Mouse (Mus musculus) neural tube, embryonic 15.5 days (tissue): ENCODE data around the gene 9130213A22Rik. TPM values are rescaled to one million over a fixed set of nuclear protein-coding genes. Genes with fewer than 3 reads are reported as not detected.
A peak's percentile ranks its signal among the peaks of the same experiment; 100 is the strongest.

Experiments
- ATAC-seq: fragments of 200-750 bp; cut with Nextera tagmentation; 2 replicates; pipeline ENCODE4 v1.8.0; 2017; ENCODE audit warnings: mild to moderate bottlenecking, moderate TSS enrichment, moderate library complexity; ENCODE audit not compliant: low FRiP score
- H3K27ac ChIP-seq: fragments of 300-500 bp; sonication (generic); replicated peaks from 2 replicates; pipeline ENCODE4 v1.5.1; 2015; ENCODE audit warnings: mild to moderate bottlenecking, inconsistent platforms
- H3K27me3 ChIP-seq: fragments of 300-500 bp; sonication (generic); replicated peaks from 2 replicates; pipeline ENCODE4 v1.6.1; 2015; ENCODE audit warnings: inconsistent platforms
- H3K36me3 ChIP-seq: fragments of 300-500 bp; sonication (generic); 2 replicates; pipeline ENCODE4 v1.6.1; 2015; ENCODE audit warnings: inconsistent platforms
- H3K4me1 ChIP-seq: fragments of 300-500 bp; sonication (generic); 2 replicates; pipeline ENCODE4 v1.6.1; 2015; ENCODE audit warnings: inconsistent platforms
- H3K4me2 ChIP-seq: fragments of 300-500 bp; sonication (generic); 2 replicates; pipeline ENCODE4 v1.6.1; 2015; ENCODE audit warnings: inconsistent platforms, mild to moderate bottlenecking, moderate library complexity
- H3K4me3 ChIP-seq: fragments of 300-500 bp; sonication (generic); replicated peaks from 2 replicates; pipeline ENCODE4 v1.5.1; 2015; ENCODE audit warnings: mild to moderate bottlenecking, inconsistent platforms
- H3K9ac ChIP-seq: fragments of 300-500 bp; sonication (generic); replicated peaks from 2 replicates; pipeline ENCODE4 v1.6.1; 2015; ENCODE audit warnings: mild to moderate bottlenecking, inconsistent platforms
- H3K9me3 ChIP-seq: fragments of 300-500 bp; sonication (generic); replicated peaks from 2 replicates; pipeline ENCODE4 v1.6.1; 2016; ENCODE audit warnings: inconsistent platforms
- WGBS: fragments of 180-500 bp; shearing (Covaris S2); methylation state at CpG from one replicate; pipeline ENCODE4 v1.1.7; 2015; ENCODE audit warnings: mixed read lengths; 5-methylcytosine and 5-hydroxymethylcytosine counted together
- polyA plus RNA-seq: library from polyadenylated mRNA; unstranded; fragments of >200 nt; fragmentation: Nextera tagmentation; extraction: Ambion mirVana; gene quantifications from 2 replicates; pipeline ENCODE4 v1.2.1, GENCODE M21; 2015

9130213A22Rik gene
- polyA plus RNA-seq, 1 experiment from 2014 or later: 0.63 TPM

DNA sequence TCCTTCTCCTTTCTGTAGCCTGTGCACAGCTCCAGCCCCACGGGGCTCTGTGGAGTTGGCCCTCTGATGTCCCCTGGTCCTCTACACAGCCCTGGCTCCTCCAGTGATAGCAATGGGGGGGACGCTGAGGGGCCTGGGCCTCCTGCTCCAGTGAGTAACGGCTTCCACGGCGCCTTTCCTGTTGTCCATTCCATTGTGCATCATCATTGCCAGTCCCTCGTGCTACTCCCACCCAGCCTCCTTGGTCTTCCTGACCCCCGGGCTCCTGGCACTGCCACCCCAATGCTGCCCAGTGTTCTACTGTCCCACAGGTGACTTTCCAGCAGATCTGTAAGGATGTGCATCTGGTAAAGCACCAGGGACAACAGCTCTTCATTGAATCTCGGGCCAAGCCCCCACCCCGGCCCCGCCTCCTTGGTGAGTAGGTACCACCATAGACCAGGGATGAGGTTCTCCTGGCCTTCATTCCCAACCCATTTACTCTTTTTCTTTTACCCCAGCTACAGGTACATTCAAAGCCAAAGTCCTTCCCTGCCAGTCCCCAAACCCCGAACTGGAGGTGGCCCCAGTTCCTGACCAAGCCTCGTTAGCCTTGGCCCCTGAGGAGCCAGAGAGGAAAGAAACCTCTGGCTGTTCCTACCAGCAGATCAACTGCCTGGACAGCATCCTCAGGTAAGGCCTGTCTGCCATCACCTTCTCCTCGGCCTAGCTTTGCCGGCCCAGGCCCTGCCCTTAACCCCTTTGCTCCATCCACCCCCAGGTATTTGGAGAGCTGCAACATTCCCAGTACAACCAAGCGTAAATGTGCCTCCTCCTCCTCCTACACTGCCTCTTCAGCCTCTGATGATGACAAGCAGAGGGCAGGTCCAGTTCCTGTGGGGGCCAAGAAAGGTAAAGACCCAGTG is 18.6 kb downstream of the 9130213A22Rik start:
- Histone ChIP-seq H3K27me3 (no peaks in the 10 kb centered on the region), H3K9me3 (no peaks in the 10 kb centered on the region), H3K4me1 (peaks cover 24% of the 10 kb centered on the region), H3K4me3 (no peak overlapping the region), H3K27ac (no peak overlapping the region), H3K4me2 (no peak overlapping the region), H3K36me3 (peaks cover 77% of the 10 kb centered on the region), H3K9ac (0 out of 2 replicates have a peak overlapping the region, but pooled peaks have one; percentile 7)
- WGBS: 91% methylated on average over 15 of the region's 15 CpGs
- ATAC-seq: no peak

DNA sequence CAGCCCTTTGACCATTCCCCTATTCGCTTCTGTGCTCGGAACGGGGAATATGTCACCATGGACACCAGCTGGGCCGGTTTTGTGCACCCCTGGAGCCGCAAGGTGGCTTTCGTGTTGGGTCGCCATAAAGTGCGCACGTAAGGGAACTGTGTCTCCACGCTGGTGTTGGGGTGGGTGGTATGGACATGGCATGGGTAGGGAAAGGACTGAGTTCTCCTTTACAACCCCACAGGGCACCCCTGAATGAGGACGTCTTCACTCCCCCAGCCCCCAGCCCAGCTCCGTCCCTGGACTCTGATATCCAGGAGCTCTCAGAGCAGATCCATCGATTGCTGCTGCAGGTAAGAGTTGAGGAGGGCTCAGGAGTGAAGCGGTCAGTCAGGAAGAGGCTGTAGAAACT is 19.3 kb downstream of the 9130213A22Rik start:
- H3K4me3 ChIP-seq: no peak overlapping the region
- H3K27me3 ChIP-seq: no peaks in the 10 kb centered on the region
- H3K9me3 ChIP-seq: no peaks in the 10 kb centered on the region
- peaks cover 71% of the 10 kb centered on the region for H3K36me3 ChIP-seq
- WGBS: 96% methylated on average over 14 of the region's 14 CpGs
- no peak overlapping the region for H3K4me2 ChIP-seq
- peaks cover 30% of the 10 kb centered on the region for H3K4me1 ChIP-seq
- no peak for ATAC-seq
- no peak overlapping the region for H3K27ac ChIP-seq
- H3K9ac ChIP-seq: 0 out of 2 replicates have a peak overlapping the region, but pooled peaks have one; percentile 7

DNA sequence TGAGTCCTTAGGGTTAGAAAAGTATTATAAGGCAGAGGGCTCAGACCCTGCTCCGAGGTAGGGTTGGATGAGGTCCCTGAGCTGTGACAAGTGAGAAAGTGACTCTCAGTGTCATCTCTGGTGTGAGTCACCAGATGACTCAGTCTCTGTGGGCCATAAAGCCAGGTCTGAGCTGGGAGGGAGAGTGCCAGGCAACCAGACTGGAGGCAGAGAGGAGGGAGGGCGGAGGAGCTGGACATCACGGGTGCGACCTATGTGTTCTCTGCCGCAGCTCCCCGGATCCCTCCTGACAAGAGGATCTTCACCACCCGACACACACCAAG is 20.0 kb downstream of the 9130213A22Rik start:
- H3K4me2 ChIP-seq: no peak overlapping the region
- peaks cover 63% of the 10 kb centered on the region for H3K36me3 ChIP-seq
- ATAC-seq: no peak
- H3K9ac ChIP-seq: no peak overlapping the region
- H3K4me3 ChIP-seq: no peak overlapping the region
- no peak overlapping the region for H3K27ac ChIP-seq
- H3K4me1 ChIP-seq: peaks cover 38% of the 10 kb centered on the region
- no peaks in the 10 kb centered on the region for H3K9me3 ChIP-seq
- H3K27me3 ChIP-seq: no peaks in the 10 kb centered on the region
- 95% methylated on average over 7 of the region's 7 CpGs for WGBS

DNA sequence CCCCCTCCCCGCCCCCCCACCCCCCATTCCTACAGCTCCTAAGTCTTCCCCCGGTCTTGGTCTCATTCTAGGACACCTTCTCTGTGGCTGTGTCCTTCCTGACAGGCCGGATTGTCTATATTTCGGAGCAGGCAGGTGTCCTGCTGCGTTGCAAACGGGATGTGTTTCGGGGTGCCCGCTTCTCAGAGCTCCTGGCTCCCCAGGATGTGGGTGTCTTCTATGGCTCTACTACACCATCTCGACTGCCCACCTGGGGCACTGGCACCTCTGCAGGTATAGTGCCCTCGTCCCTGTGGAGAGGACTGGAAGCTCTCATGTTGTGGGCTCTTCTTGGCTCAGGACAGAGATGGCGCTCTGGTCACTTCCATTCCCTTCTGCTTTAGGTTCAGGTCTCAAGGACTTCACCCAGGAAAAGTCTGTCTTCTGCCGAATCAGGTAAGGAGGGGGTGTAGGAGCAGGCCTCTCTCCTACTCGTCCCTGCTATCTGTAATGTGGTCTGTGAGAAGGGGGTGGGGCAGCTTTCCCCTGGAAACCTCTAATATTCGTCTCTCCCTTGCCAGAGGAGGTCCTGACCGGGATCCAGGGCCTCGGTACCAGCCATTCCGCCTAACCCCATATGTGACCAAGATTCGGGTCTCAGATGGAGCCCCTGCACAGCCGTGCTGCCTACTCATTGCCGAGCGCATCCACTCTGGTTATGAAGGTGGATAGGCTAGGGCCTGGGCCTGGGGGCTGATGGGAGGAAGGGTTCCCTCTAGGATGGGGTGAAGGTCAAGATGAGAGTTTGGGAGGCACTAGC is 20.6 kb downstream of the 9130213A22Rik start:
- no peak overlapping the region for H3K4me2 ChIP-seq
- H3K9me3 ChIP-seq: no peaks in the 10 kb centered on the region
- peaks cover 58% of the 10 kb centered on the region for H3K36me3 ChIP-seq
- peaks cover 43% of the 10 kb centered on the region for H3K4me1 ChIP-seq
- no peak overlapping the region for H3K9ac ChIP-seq
- H3K27ac ChIP-seq: no peak overlapping the region
- 92% methylated on average over 21 of the region's 21 CpGs for WGBS
- no peak for ATAC-seq
- H3K4me3 ChIP-seq: no peak overlapping the region
- H3K27me3 ChIP-seq: no peaks in the 10 kb centered on the region

DNA sequence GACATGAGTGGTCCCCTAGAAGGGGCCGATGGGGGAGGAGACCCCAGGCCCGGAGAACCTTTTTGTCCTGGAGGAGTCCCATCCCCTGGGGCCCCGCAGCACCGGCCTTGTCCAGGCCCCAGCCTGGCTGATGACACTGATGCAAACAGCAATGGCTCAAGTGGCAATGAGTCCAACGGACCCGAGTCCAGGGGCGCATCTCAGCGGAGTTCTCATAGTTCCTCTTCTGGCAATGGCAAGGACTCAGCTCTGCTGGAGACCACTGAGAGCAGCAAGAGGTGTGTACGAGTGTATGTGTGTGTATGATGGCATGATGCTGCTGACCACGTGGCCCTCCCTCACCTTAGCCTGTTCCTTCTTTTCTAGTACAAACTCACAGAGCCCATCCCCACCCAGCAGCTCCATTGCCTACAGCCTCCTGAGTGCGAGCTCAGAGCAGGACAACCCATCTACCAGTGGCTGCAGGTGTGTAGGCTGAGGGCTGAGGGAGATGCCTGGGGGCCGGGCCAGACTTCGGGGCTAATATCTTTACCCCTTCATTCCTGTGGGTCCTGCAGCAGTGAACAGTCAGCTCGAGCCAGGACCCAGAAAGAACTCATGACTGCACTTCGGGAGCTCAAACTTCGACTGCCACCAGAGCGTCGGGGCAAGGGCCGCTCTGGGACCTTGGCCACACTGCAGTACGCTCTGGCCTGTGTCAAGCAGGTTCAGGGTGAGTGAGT is 21.6 kb downstream of the 9130213A22Rik start:
- Histone ChIP-seq H3K4me1 (peaks cover 53% of the 10 kb centered on the region), H3K27ac (no peak overlapping the region), H3K36me3 (peaks cover 50% of the 10 kb centered on the region), H3K9ac (peak overlapping the region; percentile 72), H3K27me3 (no peaks in the 10 kb centered on the region), H3K4me3 (peak overlapping the region; percentile 58), H3K4me2 (peak overlapping the region; percentile 95), H3K9me3 (no peaks in the 10 kb centered on the region)
- ATAC-seq: no peak
- 91% methylated on average over 20 of the region's 20 CpGs for WGBS

DNA sequence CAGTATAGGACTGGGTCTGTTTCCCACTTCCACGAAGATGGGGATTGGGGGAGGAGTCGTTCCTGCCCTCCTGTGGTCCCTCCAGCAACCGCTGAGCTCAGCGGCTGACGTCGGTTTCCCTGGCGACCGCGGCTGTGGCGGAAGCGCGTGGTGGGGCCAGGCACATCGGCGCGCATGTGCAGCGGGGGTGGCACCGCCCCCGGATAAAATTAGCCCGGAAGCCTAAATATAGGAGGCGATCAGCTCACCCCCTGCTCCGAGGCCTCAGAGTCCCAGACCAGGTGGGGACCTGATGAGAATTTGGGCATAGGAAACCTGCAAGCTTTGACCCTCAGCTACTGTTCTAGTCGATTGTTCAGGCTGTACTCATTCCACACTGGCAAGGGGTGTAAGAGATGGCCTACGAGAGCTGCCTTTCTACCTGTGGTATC is 22.5 kb downstream of the 9130213A22Rik start:
- Histone ChIP-seq H3K36me3 (peaks cover 41% of the 10 kb centered on the region), H3K27ac (peak overlapping the region; percentile 84), H3K4me1 (peaks cover 59% of the 10 kb centered on the region), H3K9me3 (no peaks in the 10 kb centered on the region), H3K27me3 (no peaks in the 10 kb centered on the region), H3K4me2 (peak overlapping the region; percentile 95), H3K9ac (peak overlapping the region; percentile 72), H3K4me3 (peak overlapping the region; percentile 58)
- ATAC-seq: peak; percentile 19; the same call in 1 of the 2 replicates
- under 1% methylated on average over 23 of the region's 23 CpGs for WGBS

DNA sequence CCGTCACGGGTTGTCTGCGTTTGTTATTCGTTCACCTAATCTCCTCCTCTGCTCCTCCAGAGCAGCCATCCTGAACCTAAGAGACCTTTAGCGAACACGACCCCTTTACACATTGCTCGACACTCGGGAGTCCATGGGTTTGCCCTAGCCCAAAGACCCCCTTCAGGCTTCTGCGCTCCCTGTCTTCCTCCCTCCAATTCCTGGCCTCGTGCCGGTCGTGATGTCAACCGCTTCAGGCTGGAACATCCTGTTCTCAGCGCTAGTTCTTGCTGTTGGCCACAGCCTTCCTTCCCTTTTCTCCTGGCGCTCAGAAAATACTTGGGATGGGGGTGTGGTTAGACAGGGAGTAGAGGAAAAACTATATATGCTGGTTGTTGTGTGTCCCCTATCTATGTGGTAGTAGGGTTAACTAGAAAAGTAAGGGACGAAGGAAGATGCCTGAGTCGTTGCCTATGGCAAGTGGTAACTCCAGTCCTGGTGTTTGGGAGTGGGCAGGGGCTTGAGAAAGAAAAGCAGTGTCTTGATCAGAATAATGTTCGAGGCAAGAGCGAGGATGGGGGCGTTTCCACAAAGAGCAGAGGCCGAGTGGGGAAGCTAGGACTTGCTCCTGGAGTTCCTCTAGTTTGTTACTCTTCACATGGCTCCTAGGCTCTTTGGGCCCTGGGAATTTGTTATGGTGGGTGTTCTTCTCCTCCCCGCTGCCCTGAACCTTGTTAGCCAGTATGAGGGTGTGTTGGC is 23.0 kb downstream of the 9130213A22Rik start:
- H3K4me2 ChIP-seq: peak overlapping the region; percentile 95
- peaks cover 36% of the 10 kb centered on the region for H3K36me3 ChIP-seq
- H3K4me1 ChIP-seq: peaks cover 62% of the 10 kb centered on the region
- peak overlapping the region; percentile 84 for H3K27ac ChIP-seq
- no peaks in the 10 kb centered on the region for H3K9me3 ChIP-seq
- WGBS: 2% methylated on average over 22 of the region's 22 CpGs
- H3K27me3 ChIP-seq: no peaks in the 10 kb centered on the region
- ATAC-seq: no peak
- H3K4me3 ChIP-seq: peak overlapping the region; percentile 58
- H3K9ac ChIP-seq: peak overlapping the region; percentile 72

DNA sequence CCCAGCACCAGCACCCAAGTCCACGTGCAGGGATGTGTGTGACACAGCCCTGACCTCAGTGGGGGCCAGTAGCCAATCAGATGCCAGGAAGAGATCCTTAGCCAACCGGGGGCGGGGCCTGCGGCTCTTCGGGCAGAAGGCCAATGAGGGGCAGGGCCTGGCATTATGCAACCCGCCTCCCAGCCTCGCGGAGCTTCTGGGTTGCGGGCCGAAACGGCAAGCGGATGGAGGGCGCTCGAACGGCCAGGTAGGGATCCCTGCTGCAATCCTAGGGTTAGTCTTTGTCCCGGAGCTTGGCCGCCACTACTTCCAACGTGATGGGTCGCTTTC is 23.7 kb downstream of the 9130213A22Rik start:
- ATAC-seq: peak; percentile 15; the same call in 1 of the 2 replicates
- peak overlapping the region; percentile 58 for H3K4me3 ChIP-seq
- no peaks in the 10 kb centered on the region for H3K9me3 ChIP-seq
- H3K36me3 ChIP-seq: peaks cover 30% of the 10 kb centered on the region
- peak overlapping the region; percentile 95 for H3K4me2 ChIP-seq
- WGBS: 0% methylated on average over 19 of the region's 19 CpGs
- H3K27ac ChIP-seq: peak overlapping the region; percentile 84
- H3K9ac ChIP-seq: peak overlapping the region; percentile 72
- H3K4me1 ChIP-seq: peaks cover 67% of the 10 kb centered on the region
- no peaks in the 10 kb centered on the region for H3K27me3 ChIP-seq

DNA sequence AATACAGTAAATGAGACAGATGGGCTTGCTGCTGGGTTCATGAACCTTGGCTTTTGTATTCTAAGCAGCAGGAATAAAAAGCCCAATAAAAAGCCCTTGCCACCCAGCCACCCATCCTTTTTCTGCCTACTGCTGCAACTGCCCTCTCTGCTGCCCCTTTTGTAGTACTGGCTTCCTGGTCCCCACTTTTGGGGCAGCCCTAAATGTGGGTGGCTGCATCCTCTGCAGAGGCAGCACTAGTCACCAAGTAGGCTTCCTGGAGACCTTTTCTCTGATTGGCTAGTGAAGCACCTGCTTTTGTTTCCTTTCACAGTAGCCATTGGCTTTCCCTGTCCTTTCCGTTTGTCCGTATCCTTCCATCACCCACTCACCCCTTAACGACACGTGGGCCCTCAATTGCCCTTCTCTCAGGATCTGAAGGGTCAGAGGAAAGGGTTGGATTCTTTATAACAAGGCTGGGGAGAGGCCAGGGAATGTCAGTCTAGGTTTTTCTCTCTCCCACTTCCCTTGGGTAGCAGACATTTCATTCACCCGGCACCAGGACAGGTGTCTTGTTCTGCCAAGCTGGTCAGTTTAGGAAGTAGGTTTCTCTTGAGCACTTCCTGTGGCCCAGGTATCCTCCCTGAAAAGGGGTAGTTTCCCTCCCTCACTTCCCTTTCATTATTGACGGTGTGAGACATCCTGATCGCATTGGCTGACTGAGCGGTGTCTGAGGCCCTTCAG is 24.2 kb downstream of the 9130213A22Rik start:
- peak overlapping the region; percentile 58 for H3K4me3 ChIP-seq
- peak overlapping the region; percentile 84 for H3K27ac ChIP-seq
- no peaks in the 10 kb centered on the region for H3K9me3 ChIP-seq
- 9% methylated on average over 8 of the region's 8 CpGs for WGBS
- H3K4me1 ChIP-seq: peaks cover 67% of the 10 kb centered on the region
- peaks cover 24% of the 10 kb centered on the region for H3K36me3 ChIP-seq
- no peaks in the 10 kb centered on the region for H3K27me3 ChIP-seq
- no peak for ATAC-seq
- H3K4me2 ChIP-seq: peak overlapping the region; percentile 95
- H3K9ac ChIP-seq: peak overlapping the region; percentile 72

DNA sequence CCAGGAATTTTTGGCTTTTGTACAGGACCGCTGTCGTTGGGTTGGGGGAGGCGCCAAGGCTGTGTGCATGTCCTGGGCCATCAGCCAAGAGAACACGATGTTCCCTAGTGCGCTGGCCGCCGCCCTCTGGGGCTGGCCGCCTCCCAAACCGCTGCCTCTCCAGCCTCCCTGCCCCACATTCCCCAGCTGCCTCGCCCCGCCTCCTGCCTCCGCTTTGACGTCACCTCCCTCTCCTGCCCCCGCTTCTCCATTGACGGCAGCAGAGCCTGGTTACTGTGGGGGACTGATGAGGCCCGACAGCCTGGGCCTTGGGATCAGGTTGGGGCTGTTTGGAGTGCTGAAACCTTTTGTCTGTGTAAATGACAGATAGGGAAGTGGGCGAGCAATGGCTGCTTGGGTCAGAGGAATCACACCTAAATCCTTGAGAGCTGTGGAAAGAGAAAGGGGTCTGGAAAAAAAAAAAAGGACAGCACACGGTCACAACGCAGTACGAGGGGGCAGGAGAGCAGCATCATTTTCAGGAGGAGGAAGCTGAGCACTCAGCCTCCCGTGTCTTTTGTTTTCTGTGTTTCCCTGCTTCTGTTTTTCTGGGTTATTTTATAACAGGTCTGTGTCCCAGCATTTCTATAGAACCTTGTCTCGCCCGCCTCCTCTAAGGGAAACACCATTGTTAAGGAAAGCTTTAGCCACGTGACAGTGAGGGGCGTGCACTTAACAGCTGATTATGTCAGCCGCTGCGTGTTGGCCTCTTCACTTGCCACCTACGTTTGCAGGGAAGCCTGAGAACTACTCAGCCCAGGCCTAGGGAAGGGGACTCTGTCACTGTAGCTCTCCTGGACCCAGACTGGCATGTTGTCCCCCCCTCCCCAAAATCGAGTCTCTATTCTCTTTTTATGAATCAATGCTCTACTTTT is 25.1 kb downstream of the 9130213A22Rik start:
- H3K27ac ChIP-seq: peak overlapping the region; percentile 84
- H3K36me3 ChIP-seq: peaks cover 22% of the 10 kb centered on the region
- H3K4me1 ChIP-seq: peaks cover 70% of the 10 kb centered on the region
- H3K27me3 ChIP-seq: no peaks in the 10 kb centered on the region
- peak overlapping the region; percentile 21 for H3K9ac ChIP-seq
- no peaks in the 10 kb centered on the region for H3K9me3 ChIP-seq
- H3K4me3 ChIP-seq: peak overlapping the region; percentile 50
- 2% methylated on average over 29 of the region's 29 CpGs for WGBS
- H3K4me2 ChIP-seq: peak overlapping the region; percentile 95
- ATAC-seq: no peak
